Mouse (Mus musculus) liver, adult 2 months (tissue): ENCODE measurements around the gene Scgb1c1.

Experiments used
- CTCF ChIP-seq: fragments of 200-500 bp; IDR thresholded peaks from 2 replicates; pipeline ENCODE4 v1.5.1; 2011; ENCODE audit warnings: low read depth, low read length, control low read depth
- POLR2A ChIP-seq: fragments of 200-500 bp; IDR thresholded peaks from 2 replicates; pipeline ENCODE4 v1.6.1; 2011; ENCODE audit warnings: low read length, control low read depth; ENCODE audit not compliant: insufficient read depth; ENCODE audit errors: extremely low read depth

DNA sequence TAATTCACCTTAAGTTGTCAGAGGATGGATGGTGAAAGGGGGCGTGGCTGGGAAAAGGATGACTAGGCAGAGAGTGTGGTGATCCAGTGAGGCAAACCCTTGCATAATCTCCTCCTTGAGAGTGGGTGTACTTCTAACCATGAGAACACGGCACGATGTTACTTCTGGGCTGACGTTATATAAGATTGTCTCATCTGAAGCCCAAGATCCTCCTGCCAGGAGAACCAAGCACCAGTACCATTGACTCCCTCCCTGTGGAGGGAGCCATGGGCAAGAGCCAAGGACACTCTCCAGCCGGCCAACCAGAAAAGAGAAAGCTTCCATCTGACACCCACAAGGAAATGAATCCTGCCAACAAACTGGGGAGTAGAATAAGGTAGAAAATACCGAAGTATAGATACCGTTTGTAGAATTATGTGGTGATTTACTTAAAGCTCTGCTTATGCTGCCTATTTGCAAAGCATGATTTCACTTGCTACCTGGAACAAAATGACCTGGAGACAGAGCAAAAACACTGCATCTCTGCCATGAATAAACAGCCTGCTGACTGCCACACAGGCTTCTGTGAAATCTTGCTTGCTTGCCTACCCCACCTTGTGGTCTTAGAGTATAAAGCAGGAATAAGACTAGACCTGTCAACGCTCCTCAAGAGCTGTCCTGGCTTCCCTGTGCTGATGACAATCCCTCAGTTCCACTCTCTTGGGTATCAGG is 17.0 kb upstream of the Scgb1c1 start:
- no peak for TF ChIP-seq POLR2A
- TF ChIP-seq CTCF, result peak; percentile 35; the same call in 1 of the 2 replicates
